Mouse (Mus musculus): ENCODE measurements at regions not wholly inside any gene's neighbourhood (a gene's known extent, or its start where the extent isn't known, plus 50 kb on each side); places are given as distances from the start of the nearest gene placed in this dataset.

GRCm38 (mm10) chr13:60099469-60100129 is 77.6 kb downstream of the Gas1 start:
- Histone ChIP-seq H3K36me3 (ENCODE audit: control insufficient read depth, insufficient read depth, low read length, poor library complexity, severe bottlenecking) (no peaks in the 10 kb centered on the region), H3K27ac (ENCODE audit: insufficient read depth, low read depth, low read length, poor library complexity, severe bottlenecking) (no peak overlapping the region), H3K9ac (ENCODE audit: insufficient read depth, low read depth, low read length, poor library complexity, severe bottlenecking) (no peak overlapping the region), H3K9me3 (ENCODE audit: control insufficient read depth, insufficient read depth, low read depth, low read length) (no peaks in the 10 kb centered on the region; the same call in 1 of the 2 replicates), H3K4me3 (ENCODE audit: insufficient read depth in 1 of 2, low read depth in 1 of 2, low read length in 2 of 2, poor library complexity in 1 of 2, severe bottlenecking in 1 of 2) (no peak overlapping the region), H3K4me1 (ENCODE audit: control insufficient read depth in 2 of 2, insufficient read depth in 2 of 2, low read length in 2 of 2, poor library complexity in 1 of 2) (no peaks in the 10 kb centered on the region)
- TF ChIP-seq ZC3H11A (IDR thresholded peaks at IDR 0.05; ENCODE audit: borderline replicate concordance, low read depth, low read length) (0 out of 2 replicates have a peak, but pooled peaks have one; percentile 16), HCFC1 (IDR thresholded peaks at IDR 0.05; ENCODE audit: borderline replicate concordance, insufficient read depth, low read length) (no peak)
- in situ Hi-C loops (cut with MboI; ENCODE audit: low sequenced_read_pairs in 2 of 2, unreplicated experiment in 2 of 2): no loop called here
- peak; percentile 38 for DNase-seq (ENCODE audit: low read depth, low spot score)

GRCm38 (mm10) chr13:60098394-60098793 is 78.8 kb downstream of the Gas1 start:
- in situ Hi-C loops (cut with MboI; ENCODE audit: low sequenced_read_pairs in 2 of 2, unreplicated experiment in 2 of 2): no loop called here
- TF ChIP-seq MAFK (IDR thresholded peaks at IDR 0.05; ENCODE audit: insufficient read depth, low read depth, low read length) (no peak), ZC3H11A (IDR thresholded peaks at IDR 0.05; ENCODE audit: borderline replicate concordance, low read depth, low read length) (no peak), CHD2 (IDR thresholded peaks at IDR 0.05; ENCODE audit: low read depth, low read length) (no peak), ZNF384 (IDR thresholded peaks at IDR 0.05; ENCODE audit: low read depth, low read length) (no peak), HCFC1 (IDR thresholded peaks at IDR 0.05; ENCODE audit: borderline replicate concordance, insufficient read depth, low read length) (no peak)
- Histone ChIP-seq H3K27ac (ENCODE audit: insufficient read depth, low read depth, low read length, poor library complexity, severe bottlenecking) (no peak overlapping the region), H3K4me3 (ENCODE audit: insufficient read depth in 1 of 2, low read depth in 1 of 2, low read length in 2 of 2, poor library complexity in 1 of 2, severe bottlenecking in 1 of 2) (no peak overlapping the region), H3K36me3 (ENCODE audit: control insufficient read depth, insufficient read depth, low read length, poor library complexity, severe bottlenecking) (no peaks in the 10 kb centered on the region), H3K9me3 (ENCODE audit: control insufficient read depth, insufficient read depth, low read depth, low read length) (no peaks in the 10 kb centered on the region; the same call in 1 of the 2 replicates), H3K4me1 (ENCODE audit: control insufficient read depth in 2 of 2, insufficient read depth in 2 of 2, low read length in 2 of 2, poor library complexity in 1 of 2) (no peaks in the 10 kb centered on the region), H3K9ac (ENCODE audit: insufficient read depth, low read depth, low read length, poor library complexity, severe bottlenecking) (no peak overlapping the region)
- DNase-seq (ENCODE audit: low read depth, low spot score): no peak

GRCm38 (mm10) chr13:60097776-60098175 is 79.4 kb downstream of the Gas1 start:
- Histone ChIP-seq H3K4me3 (ENCODE audit: insufficient read depth in 1 of 2, low read depth in 1 of 2, low read length in 2 of 2, poor library complexity in 1 of 2, severe bottlenecking in 1 of 2) (no peak overlapping the region), H3K36me3 (ENCODE audit: control insufficient read depth, insufficient read depth, low read length, poor library complexity, severe bottlenecking) (no peaks in the 10 kb centered on the region), H3K4me1 (ENCODE audit: control insufficient read depth in 2 of 2, insufficient read depth in 2 of 2, low read length in 2 of 2, poor library complexity in 1 of 2) (no peaks in the 10 kb centered on the region), H3K9me3 (ENCODE audit: control insufficient read depth, insufficient read depth, low read depth, low read length) (no peaks in the 10 kb centered on the region; the same call in 1 of the 2 replicates), H3K9ac (ENCODE audit: insufficient read depth, low read depth, low read length, poor library complexity, severe bottlenecking) (no peak overlapping the region), H3K27ac (ENCODE audit: insufficient read depth, low read depth, low read length, poor library complexity, severe bottlenecking) (no peak overlapping the region)
- in situ Hi-C loops (cut with MboI; ENCODE audit: low sequenced_read_pairs in 2 of 2, unreplicated experiment in 2 of 2): no loop called here
- TF ChIP-seq ZNF384 (IDR thresholded peaks at IDR 0.05; ENCODE audit: low read depth, low read length) (no peak), HCFC1 (IDR thresholded peaks at IDR 0.05; ENCODE audit: borderline replicate concordance, insufficient read depth, low read length) (no peak), ZC3H11A (IDR thresholded peaks at IDR 0.05; ENCODE audit: borderline replicate concordance, low read depth, low read length) (no peak), CHD2 (IDR thresholded peaks at IDR 0.05; ENCODE audit: low read depth, low read length) (no peak), MAFK (IDR thresholded peaks at IDR 0.05; ENCODE audit: insufficient read depth, low read depth, low read length) (no peak)
- DNase-seq (ENCODE audit: low read depth, low spot score): no peak

GRCm38 (mm10) chr13:60086657-60087056 is 90.5 kb downstream of the Gas1 start:
- Histone ChIP-seq H3K36me3 (ENCODE audit: control insufficient read depth, insufficient read depth, low read length, poor library complexity, severe bottlenecking) (no peaks in the 10 kb centered on the region), H3K9ac (ENCODE audit: insufficient read depth, low read depth, low read length, poor library complexity, severe bottlenecking) (no peak overlapping the region), H3K9me3 (ENCODE audit: control insufficient read depth, insufficient read depth, low read depth, low read length) (no peaks in the 10 kb centered on the region), H3K4me1 (ENCODE audit: control insufficient read depth in 2 of 2, insufficient read depth in 2 of 2, low read length in 2 of 2, poor library complexity in 1 of 2) (no peaks in the 10 kb centered on the region), H3K4me3 (ENCODE audit: insufficient read depth in 1 of 2, low read depth in 1 of 2, low read length in 2 of 2, poor library complexity in 1 of 2, severe bottlenecking in 1 of 2) (no peak overlapping the region), H3K27ac (ENCODE audit: insufficient read depth, low read depth, low read length, poor library complexity, severe bottlenecking) (no peak overlapping the region)
- DNase-seq (ENCODE audit: low read depth, low spot score): no peak
- TF ChIP-seq CHD2 (IDR thresholded peaks at IDR 0.05; ENCODE audit: low read depth, low read length): no peak
- TF ChIP-seq MAFK (IDR thresholded peaks at IDR 0.05; ENCODE audit: insufficient read depth, low read depth, low read length): no peak
- no peak for TF ChIP-seq ZNF384 (IDR thresholded peaks at IDR 0.05; ENCODE audit: low read depth, low read length)
- TF ChIP-seq ZC3H11A (IDR thresholded peaks at IDR 0.05; ENCODE audit: borderline replicate concordance, low read depth, low read length): no peak
- TF ChIP-seq HCFC1 (IDR thresholded peaks at IDR 0.05; ENCODE audit: borderline replicate concordance, insufficient read depth, low read length): no peak
- in situ Hi-C loops (cut with MboI; ENCODE audit: low sequenced_read_pairs in 2 of 2, unreplicated experiment in 2 of 2): no loop called here

- Histone ChIP-seq H3K4me1 (ENCODE audit: control insufficient read depth in 2 of 2, insufficient read depth in 2 of 2, low read length in 2 of 2, poor library complexity in 1 of 2) (no peaks in the 10 kb centered on the region), H3K9ac (ENCODE audit: insufficient read depth, low read depth, low read length, poor library complexity, severe bottlenecking) (no peak overlapping the region), H3K4me3 (ENCODE audit: insufficient read depth in 1 of 2, low read depth in 1 of 2, low read length in 2 of 2, poor library complexity in 1 of 2, severe bottlenecking in 1 of 2) (no peak overlapping the region), H3K9me3 (ENCODE audit: control insufficient read depth, insufficient read depth, low read depth, low read length) (no peaks in the 10 kb centered on the region), H3K27ac (ENCODE audit: insufficient read depth, low read depth, low read length, poor library complexity, severe bottlenecking) (no peak overlapping the region), H3K36me3 (ENCODE audit: control insufficient read depth, insufficient read depth, low read length, poor library complexity, severe bottlenecking) (no peaks in the 10 kb centered on the region)
- TF ChIP-seq ZNF384 (IDR thresholded peaks at IDR 0.05; ENCODE audit: low read depth, low read length) (no peak), CHD2 (IDR thresholded peaks at IDR 0.05; ENCODE audit: low read depth, low read length) (no peak)
- in situ Hi-C loops (cut with MboI; ENCODE audit: low sequenced_read_pairs in 2 of 2, unreplicated experiment in 2 of 2): no loop called here
- DNase-seq (ENCODE audit: low read depth, low spot score): no peak
Observed at GRCm38 (mm10) chr13:60084975-60085374, 92.2 kb downstream of the Gas1 start.
